In the genomic region with DNA sequence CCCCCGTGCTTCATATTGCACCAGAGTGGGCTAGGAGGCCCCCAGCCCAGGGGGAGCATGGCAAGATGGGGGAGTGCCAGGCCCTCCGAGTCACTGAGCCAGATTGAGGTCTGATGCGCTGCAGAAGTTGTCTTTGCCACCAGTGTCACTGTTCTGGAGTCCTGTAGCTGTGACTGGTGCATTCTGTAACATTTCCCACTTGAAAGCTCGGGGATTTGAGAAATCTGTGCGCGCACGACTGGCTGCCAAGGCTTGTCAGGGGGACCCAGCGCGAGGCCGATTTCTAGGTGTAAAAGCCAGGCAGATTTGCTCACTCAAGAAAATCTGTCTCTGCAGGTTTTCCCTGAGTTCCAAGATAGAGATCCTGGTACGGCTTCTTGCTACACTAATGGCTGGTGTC, we compare ENCODE assay signal across 18 mouse cellular contexts. TPM values are rescaled to one million over a fixed set of nuclear protein-coding genes. Genes with fewer than 3 reads are reported as not detected.
DNase-seq lines count a peak whose midpoint lies in the region; ATAC-seq lines count a peak whose summit lies in the region.
"Had no signal": no experiment of that assay in that cellular context is flagged by ENCODE, and none has a peak within 500 bp of the region (broad histone marks: within the 10 kb centered on the region; RNA-seq: fewer than 3 reads in every experiment).

No protein-coding gene starts in this region.

- H3K9me3 ChIP-seq in hindbrain, embryonic 10.5 days, result no peaks in the 10 kb centered on the region
- H3K9me3 ChIP-seq in hindbrain, embryonic 12.5 days (replicated peaks), result no peaks in the 10 kb centered on the region
- H3K9me3 ChIP-seq in neural tube, embryonic 13.5 days, result no peaks in the 10 kb centered on the region
- H3K9me3 ChIP-seq in embryonic facial prominence, embryonic 12.5 days, result no peaks in the 10 kb centered on the region
- H3K9me3 ChIP-seq in midbrain, embryonic 16.5 days (replicated peaks; ENCODE audit: control insufficient read depth, low read length, poor library complexity, severe bottlenecking), result no peaks in the 10 kb centered on the region
- H3K9me3 ChIP-seq: liver, embryonic 12.5 days had no signal

- no peaks in the 10 kb centered on the region for H3K36me3 ChIP-seq in hindbrain, embryonic 10.5 days
- H3K36me3 ChIP-seq in hindbrain, embryonic 12.5 days, result no peaks in the 10 kb centered on the region
- no peaks in the 10 kb centered on the region for H3K36me3 ChIP-seq in neural tube, embryonic 13.5 days
- no peaks in the 10 kb centered on the region for H3K36me3 ChIP-seq in embryonic facial prominence, embryonic 12.5 days
- no peaks in the 10 kb centered on the region for H3K36me3 ChIP-seq in midbrain, embryonic 16.5 days (ENCODE audit: control insufficient read depth, insufficient read depth, low read length)

- no peak overlapping the region for H3K4me2 ChIP-seq in hindbrain, embryonic 12.5 days (replicated peaks)
- H3K4me2 ChIP-seq in neural tube, embryonic 13.5 days, result no peak overlapping the region
- H3K4me2 ChIP-seq in embryonic facial prominence, embryonic 12.5 days (replicated peaks), result no peak overlapping the region
- H3K4me2 ChIP-seq in midbrain, embryonic 16.5 days (ENCODE audit: low read length), result no peak overlapping the region
- H3K4me2 ChIP-seq: liver, embryonic 12.5 days; lung, embryonic 14.5 days had no signal

- no peak overlapping the region; the same call in 1 of the 2 replicates for H3K9ac ChIP-seq in hindbrain, embryonic 12.5 days
- peak overlapping the region; percentile 27; the same call in 1 of the 2 replicates for H3K9ac ChIP-seq in neural tube, embryonic 13.5 days
- H3K9ac ChIP-seq in embryonic facial prominence, embryonic 12.5 days, result 0 out of 2 replicates have a peak overlapping the region, but pooled peaks have one; percentile 10
- no peak overlapping the region for H3K9ac ChIP-seq in midbrain, embryonic 16.5 days (ENCODE audit: low read depth, low read length)
- H3K9ac ChIP-seq: liver, embryonic 12.5 days; lung, embryonic 14.5 days had no signal

- H3K4me3 ChIP-seq in hindbrain, embryonic 10.5 days, result no peak overlapping the region
- H3K4me3 ChIP-seq in hindbrain, embryonic 12.5 days, result no peak overlapping the region
- no peak overlapping the region for H3K4me3 ChIP-seq in neural tube, embryonic 13.5 days
- no peak overlapping the region for H3K4me3 ChIP-seq in embryonic facial prominence, embryonic 12.5 days
- H3K4me3 ChIP-seq in midbrain, embryonic 16.5 days (ENCODE audit: low read depth, low read length), result no peak overlapping the region
- H3K4me3 ChIP-seq: liver, embryonic 12.5 days had no signal

- H3K27me3 ChIP-seq in hindbrain, embryonic 10.5 days (ENCODE audit: insufficient read depth, poor library complexity, severe bottlenecking), result no peaks in the 10 kb centered on the region
- H3K27me3 ChIP-seq in hindbrain, embryonic 12.5 days, result no peaks in the 10 kb centered on the region
- no peaks in the 10 kb centered on the region for H3K27me3 ChIP-seq in neural tube, embryonic 13.5 days
- H3K27me3 ChIP-seq in embryonic facial prominence, embryonic 12.5 days, result no peaks in the 10 kb centered on the region
- no peaks in the 10 kb centered on the region for H3K27me3 ChIP-seq in midbrain, embryonic 16.5 days (ENCODE audit: control insufficient read depth, insufficient read depth, low read depth, low read length)
- H3K27me3 ChIP-seq: liver, embryonic 12.5 days had no signal

- peaks cover 30% of the 10 kb centered on the region for H3K4me1 ChIP-seq in hindbrain, embryonic 10.5 days (replicated peaks)
- peaks cover 32% of the 10 kb centered on the region for H3K4me1 ChIP-seq in hindbrain, embryonic 12.5 days
- H3K4me1 ChIP-seq in neural tube, embryonic 13.5 days (replicated peaks), result peaks cover 55% of the 10 kb centered on the region
- peaks cover 15% of the 10 kb centered on the region for H3K4me1 ChIP-seq in embryonic facial prominence, embryonic 12.5 days
- H3K4me1 ChIP-seq in midbrain, embryonic 16.5 days (ENCODE audit: control insufficient read depth, insufficient read depth, low read length), result peaks cover 22% of the 10 kb centered on the region

- WGBS in hindbrain, embryonic 10.5 days, result 83% methylated on average over 11 of the region's 11 CpGs
- whole genome bisulfite sequencing in hindbrain, embryonic 12.5 days, result 83% methylated on average over 11 of the region's 11 CpGs
- 75% methylated on average over 11 of the region's 11 CpGs for WGBS in neural tube, embryonic 13.5 days
- WGBS in embryonic facial prominence, embryonic 12.5 days, result 80% methylated on average over 11 of the region's 11 CpGs
- WGBS in midbrain, embryonic 16.5 days, result 47% methylated on average over 11 of the region's 11 CpGs

- peak overlapping the region; percentile 25 for H3K27ac ChIP-seq in hindbrain, embryonic 10.5 days
- no peak overlapping the region for H3K27ac ChIP-seq in hindbrain, embryonic 12.5 days
- no peak overlapping the region for H3K27ac ChIP-seq in neural tube, embryonic 13.5 days (replicated peaks)
- H3K27ac ChIP-seq in embryonic facial prominence, embryonic 12.5 days, result 0 out of 2 replicates have a peak overlapping the region, but pooled peaks have one; percentile 41
- H3K27ac ChIP-seq in midbrain, embryonic 16.5 days (ENCODE audit: low read length), result no peak overlapping the region
- H3K27ac ChIP-seq: liver, embryonic 12.5 days; macrophage had no signal

- no peak for ATAC-seq in hindbrain, embryonic 12.5 days (ENCODE audit: low FRiP score)
- ATAC-seq in neural tube, embryonic 13.5 days (ENCODE audit: low read depth), result no peak
- ATAC-seq in embryonic facial prominence, embryonic 12.5 days (ENCODE audit: insufficient number of reproducible peaks, insufficient read depth, low FRiP score, low TSS enrichment), result no peak
- ATAC-seq in midbrain, embryonic 16.5 days, result 0 out of 2 replicates have a peak, but pooled peaks have one; percentile 29
- ATAC-seq: liver, embryonic 12.5 days had no signal

- DNase-seq in hindbrain, embryonic 10.5 days (ENCODE audit: low spot score), result no peak
- no peak for DNase-seq in neural tube, embryonic 10.5 days (ENCODE audit: extremely low spot score, low spot score)
- no peak for DNase-seq in layer of hippocampus, adult 11-12 months (ENCODE audit: low spot score)
- no peak for DNase-seq in lung, postnatal 36 days
- DNase-seq: adrenal gland, postnatal 25 days; B cell, adult 2 months; cerebellum, adult 9-11 months; gastrocnemius, postnatal 25 days; kidney, adult 2 months; kidney, postnatal 14 days; lung, embryonic 14.5 days; thymus, postnatal 25 days had no signal

RNA-seq across cellular contexts. Expression of a gene that starts 16.9 kb away (rescaled TPM):
- polyA plus RNA-seq in hindbrain, embryonic 10.5 days (2016; fragmentation: Nextera tagmentation; extraction: Ambion mirVana), result 23.5 and 29.8 TPM in 2 replicates
- polyA plus RNA-seq in hindbrain, embryonic 12.5 days (2016; fragmentation: Nextera tagmentation; extraction: Ambion mirVana), result 41.6 and 46.1 TPM in 2 replicates
- polyA plus RNA-seq in neural tube, embryonic 13.5 days (2015; fragmentation: Nextera tagmentation; extraction: Ambion mirVana), result 47.2 and 48.1 TPM in 2 replicates
- polyA plus RNA-seq in embryonic facial prominence, embryonic 12.5 days (2016; fragmentation: Nextera tagmentation; extraction: Ambion mirVana), result 13.9 and 17.1 TPM in 2 replicates
- polyA plus RNA-seq in midbrain, embryonic 16.5 days (2015; fragmentation: Nextera tagmentation; extraction: Ambion mirVana), result 41.7 and 49.0 TPM in 2 replicates

Comparison
In these comparisons a context has a peak if more than half of its experiments do, and no peak if none do; other contexts are left out.
1. H3K27ac ChIP-seq: peak in hindbrain, embryonic 10.5 days (single experiment) and embryonic facial prominence, embryonic 12.5 days (single experiment); none in hindbrain, embryonic 12.5 days (single experiment), neural tube, embryonic 13.5 days (single experiment) and midbrain, embryonic 16.5 days (single experiment).
2. H3K9ac ChIP-seq: peak in neural tube, embryonic 13.5 days (single experiment) and embryonic facial prominence, embryonic 12.5 days (single experiment); none in hindbrain, embryonic 12.5 days (single experiment) and midbrain, embryonic 16.5 days (single experiment).